28 mouse cellular contexts compared by ENCODE assay signal in genomic region chr17:75036881-75037280, GRCm38 (mm10). TPM values are rescaled to one million over a fixed set of nuclear protein-coding genes. Genes with fewer than 3 reads are reported as not detected.
"Had no signal": no experiment of that assay in that cellular context is flagged by ENCODE, and none has a peak within 500 bp of the region (broad histone marks: within the 10 kb centered on the region; RNA-seq: fewer than 3 reads in every experiment).

No protein-coding gene starts in this region.

- H3K27me3 ChIP-seq: embryonic facial prominence, embryonic 12.5 days; embryonic facial prominence, embryonic 13.5 days; embryonic facial prominence, embryonic 15.5 days; forebrain, embryonic 12.5 days; forebrain, embryonic 13.5 days; forebrain, embryonic 15.5 days had no signal

- H3K27ac ChIP-seq: embryonic facial prominence, embryonic 10.5 days; embryonic facial prominence, embryonic 12.5 days; embryonic facial prominence, embryonic 13.5 days; embryonic facial prominence, embryonic 15.5 days; forebrain, embryonic 10.5 days; forebrain, embryonic 12.5 days; forebrain, embryonic 13.5 days; forebrain, embryonic 15.5 days; gastrocnemius, adult 2 months had no signal

- DNase-seq: cerebellum, adult 18-20 months; cerebellum, adult 2 months; cerebellum, adult 8-10 months; cerebellum, adult 9-10 months; cerebellum, adult 9-11 months; cerebellum, postnatal 10 days; cerebellum, postnatal 14 days; cerebellum, postnatal 25 days; cerebellum, postnatal 36 days; embryo, embryonic 11 days; forebrain, postnatal 0 days; gastrocnemius, adult 2 months; gastrocnemius, postnatal 10 days; gastrocnemius, postnatal 14 days; gastrocnemius, postnatal 25 days; gastrocnemius, postnatal 36 days; heart, adult 18-20 months had no signal

- H3K4me3 ChIP-seq: embryonic facial prominence, embryonic 10.5 days; embryonic facial prominence, embryonic 12.5 days; embryonic facial prominence, embryonic 13.5 days; embryonic facial prominence, embryonic 15.5 days; erythroblast, embryonic 14.5 days; forebrain, embryonic 10.5 days; forebrain, embryonic 12.5 days; forebrain, embryonic 13.5 days; forebrain, embryonic 15.5 days; gastrocnemius, adult 2 months had no signal

- H3K9ac ChIP-seq: embryonic facial prominence, embryonic 12.5 days; embryonic facial prominence, embryonic 13.5 days; embryonic facial prominence, embryonic 15.5 days; forebrain, embryonic 12.5 days; forebrain, embryonic 13.5 days; forebrain, embryonic 15.5 days; forebrain, postnatal 0 days had no signal

- ATAC-seq: forebrain, embryonic 13.5 days; forebrain, embryonic 14.5 days; forebrain, embryonic 15.5 days; forebrain, postnatal 0 days had no signal

- H3K9me3 ChIP-seq: embryonic facial prominence, embryonic 10.5 days; embryonic facial prominence, embryonic 12.5 days; embryonic facial prominence, embryonic 13.5 days; embryonic facial prominence, embryonic 15.5 days; forebrain, embryonic 10.5 days; forebrain, embryonic 12.5 days; forebrain, embryonic 13.5 days; forebrain, embryonic 15.5 days had no signal

- H3K4me2 ChIP-seq: embryonic facial prominence, embryonic 12.5 days; embryonic facial prominence, embryonic 13.5 days; embryonic facial prominence, embryonic 15.5 days; forebrain, embryonic 12.5 days; forebrain, embryonic 13.5 days; forebrain, embryonic 15.5 days had no signal

- H3K36me3 ChIP-seq: embryonic facial prominence, embryonic 10.5 days; embryonic facial prominence, embryonic 12.5 days; embryonic facial prominence, embryonic 13.5 days; embryonic facial prominence, embryonic 15.5 days; forebrain, embryonic 10.5 days; forebrain, embryonic 12.5 days; forebrain, embryonic 15.5 days had no signal

- H3K4me1 ChIP-seq: embryonic facial prominence, embryonic 15.5 days; forebrain, embryonic 12.5 days; forebrain, embryonic 13.5 days; forebrain, embryonic 15.5 days had no signal

RNA-seq across cellular contexts. Expression of gene Ltbp1, which starts 31.5 kb away (rescaled TPM):
- total RNA-seq: granulocyte monocyte progenitor cell, adult 5-6 weeks had no signal
